Mouse (Mus musculus) liver, adult (tissue): ENCODE results near the gene Pld5.

Experiments used
- GATA4 ChIP-seq: IDR thresholded peaks from 2 replicates; pipeline ENCODE4 v1.6.1; 2014; ENCODE audit warnings: mild to moderate bottlenecking, low read length; ENCODE audit not compliant: insufficient replicate concordance

Gene Pld5

GRCm38 (mm10) chr1:176274667-176275610 lies at the start of gene Pld5:
TSS of gene Pld5 (minus strand) at chr1:176275312.
- TF ChIP-seq GATA4: no peak

- TF ChIP-seq GATA4: no peak
These were observed 40.0 kb upstream of the Pld5 start for GRCm38 (mm10) chr1:176315063-176315462.

- TF ChIP-seq GATA4: no peak
These were observed 35.1 kb upstream of the Pld5 start for GRCm38 (mm10) chr1:176310174-176310573.

GRCm38 (mm10) chr1:176289396-176289795 lies 14.3 kb upstream of the Pld5 start:
- TF ChIP-seq GATA4: no peak

GRCm38 (mm10) chr1:176275611-176275980 lies 484 bp upstream of the Pld5 start:
- TF ChIP-seq GATA4: no peak

- TF ChIP-seq GATA4: no peak
These were observed 26.4 kb downstream of the Pld5 start for GRCm38 (mm10) chr1:176248717-176249030.

- no peak for TF ChIP-seq GATA4
These were observed 27.0 kb downstream of the Pld5 start for GRCm38 (mm10) chr1:176247885-176248716.

- TF ChIP-seq GATA4: no peak
These were observed 35.9 kb downstream of the Pld5 start for GRCm38 (mm10) chr1:176239199-176239598.

- TF ChIP-seq GATA4: no peak
These were observed 51.3 kb downstream of the Pld5 start for GRCm38 (mm10) chr1:176223794-176224193.

- TF ChIP-seq GATA4: no peak
These were observed 51.9 kb downstream of the Pld5 start for GRCm38 (mm10) chr1:176223196-176223595.

GRCm38 (mm10) chr1:176218217-176218616 lies 56.9 kb downstream of the Pld5 start:
- no peak for TF ChIP-seq GATA4

GRCm38 (mm10) chr1:176213645-176214221 lies 61.4 kb downstream of the Pld5 start:
- TF ChIP-seq GATA4: no peak

GRCm38 (mm10) chr1:176212922-176213644 lies 62.0 kb downstream of the Pld5 start:
- no peak for TF ChIP-seq GATA4

GRCm38 (mm10) chr1:176210803-176211202 lies 64.3 kb downstream of the Pld5 start:
- TF ChIP-seq GATA4: no peak

- no peak for TF ChIP-seq GATA4
These were observed 67.1 kb downstream of the Pld5 start for GRCm38 (mm10) chr1:176208014-176208413.
